Mouse (Mus musculus) urinary bladder, adult 18-20 months (tissue): ENCODE results near the gene Skiv2l.
"Not testable (repeated sequence)": the region's sequence is repeated elsewhere in the genome, so short reads cannot be mapped to it uniquely, and the experiment has no call there.

Source experiments
- DNase-seq, 2 experiments: peaks; one replicate each; pipeline ENCODE4 v3.0.0; 2022; ENCODE audit warnings: low spot score in 2 of 2, mixed read lengths in 2 of 2

Skiv2l gene

GRCm38 (mm10) chr17:34811275-34811674, 38.7 kb downstream of the Skiv2l start:
- no peak for DNase-seq

- DNase-seq = not testable (repeated sequence)
Observed at GRCm38 (mm10) chr17:34810811-34811210, 39.2 kb downstream of the Skiv2l start.

GRCm38 (mm10) chr17:34810411-34810810, 39.6 kb downstream of the Skiv2l start:
- DNase-seq = not testable (repeated sequence)

- DNase-seq = no peak
Observed at GRCm38 (mm10) chr17:34808599-34809205, 41.3 kb downstream of the Skiv2l start.

- no peak for DNase-seq
Observed at GRCm38 (mm10) chr17:34807176-34807575, 42.8 kb downstream of the Skiv2l start.

GRCm38 (mm10) chr17:34804871-34805562, 45.0 kb downstream of the Skiv2l start:
- DNase-seq = no peak

- not testable (repeated sequence) for DNase-seq
Observed at GRCm38 (mm10) chr17:34804301-34804700, 45.7 kb downstream of the Skiv2l start, which contains the start of gene Cyp21a1. Gene Cyp21a1, minus strand, starts transcription at chr17:34804561.

- not testable (repeated sequence) for DNase-seq
Observed at GRCm38 (mm10) chr17:34803367-34803766, 46.6 kb downstream of the Skiv2l start.

- DNase-seq = not testable (repeated sequence)
Observed at GRCm38 (mm10) chr17:34802756-34803155, 47.3 kb downstream of the Skiv2l start.

GRCm38 (mm10) chr17:34800781-34801305, 49.2 kb downstream of the Skiv2l start:
- not testable (repeated sequence) for DNase-seq

GRCm38 (mm10) chr17:34799531-34799925, 50.5 kb downstream of the Skiv2l start:
- DNase-seq = no peak

GRCm38 (mm10) chr17:34798866-34799530, 51.0 kb downstream of the Skiv2l start:
- DNase-seq = no peak

GRCm38 (mm10) chr17:34798071-34798470, 51.9 kb downstream of the Skiv2l start:
- DNase-seq = not testable (repeated sequence)

GRCm38 (mm10) chr17:34797211-34797995, 52.6 kb downstream of the Skiv2l start:
- DNase-seq = not testable (repeated sequence)

- DNase-seq = no peak
Observed at GRCm38 (mm10) chr17:34796311-34797140, 53.5 kb downstream of the Skiv2l start.

GRCm38 (mm10) chr17:34795633-34796032, 54.4 kb downstream of the Skiv2l start:
- DNase-seq = peak in 1 of 2 experiments; percentile 37

- no peak for DNase-seq
Observed at GRCm38 (mm10) chr17:34795016-34795415, 55.0 kb downstream of the Skiv2l start.
